ENCODE assay signal across 21 mouse cellular contexts in genomic region chr19:14353151-14353550, GRCm38 (mm10).
"Had no signal": no experiment of that assay in that cellular context is flagged by ENCODE, and none has a peak within 500 bp of the region (broad histone marks: within the 10 kb centered on the region; RNA-seq: fewer than 3 reads in every experiment).

No protein-coding gene starts in this region.

- DNase-seq: kidney, adult 8-10 months; kidney, postnatal 10 days; kidney, postnatal 36 days; layer of hippocampus, postnatal 36 days; liver; lung, adult 18-20 months; lung, postnatal 14 days; lung, postnatal 4 days; spleen, adult 18-20 months; thymus, adult 18-20 months; thymus, postnatal 36 days had no signal

- H3K4me2 ChIP-seq: kidney, embryonic 15.5 days; limb, embryonic 13.5 days; liver, embryonic 12.5 days; liver, embryonic 15.5 days; lung, embryonic 15.5 days; midbrain, embryonic 12.5 days; midbrain, embryonic 15.5 days; neural tube, embryonic 12.5 days; neural tube, embryonic 15.5 days had no signal

- H3K4me1 ChIP-seq: kidney, embryonic 15.5 days; limb, embryonic 10.5 days; limb, embryonic 13.5 days; liver, embryonic 12.5 days; liver, embryonic 15.5 days; lung, embryonic 15.5 days; midbrain, embryonic 15.5 days; neural tube, embryonic 12.5 days; neural tube, embryonic 15.5 days had no signal

- ATAC-seq: liver, embryonic 12.5 days; midbrain, embryonic 15.5 days had no signal

- H3K27me3 ChIP-seq: kidney, embryonic 15.5 days; limb, embryonic 13.5 days; liver, embryonic 12.5 days; liver, embryonic 15.5 days; lung, embryonic 15.5 days; neural tube, embryonic 12.5 days; neural tube, embryonic 15.5 days had no signal

- H3K9ac ChIP-seq: kidney, embryonic 15.5 days; limb, embryonic 13.5 days; liver, embryonic 12.5 days; liver, embryonic 15.5 days; lung, embryonic 15.5 days; midbrain, embryonic 12.5 days; midbrain, embryonic 15.5 days; neural tube, embryonic 12.5 days; neural tube, embryonic 15.5 days had no signal

- H3K9me3 ChIP-seq: kidney, embryonic 15.5 days; limb, embryonic 10.5 days; limb, embryonic 13.5 days; liver, embryonic 12.5 days; liver, embryonic 15.5 days; lung, embryonic 15.5 days; midbrain, embryonic 12.5 days; midbrain, embryonic 15.5 days; neural tube, embryonic 12.5 days; neural tube, embryonic 15.5 days had no signal

- H3K36me3 ChIP-seq: kidney, embryonic 15.5 days; limb, embryonic 10.5 days; limb, embryonic 13.5 days; liver, embryonic 12.5 days; liver, embryonic 15.5 days; lung, embryonic 15.5 days; midbrain, embryonic 12.5 days; midbrain, embryonic 15.5 days; neural tube, embryonic 12.5 days; neural tube, embryonic 15.5 days had no signal

- H3K27ac ChIP-seq: kidney, embryonic 15.5 days; limb, embryonic 10.5 days; limb, embryonic 13.5 days; liver, embryonic 12.5 days; liver, embryonic 15.5 days; lung, embryonic 15.5 days; midbrain, embryonic 12.5 days; midbrain, embryonic 15.5 days; neural tube, embryonic 12.5 days; neural tube, embryonic 15.5 days had no signal

- H3K4me3 ChIP-seq: kidney, embryonic 15.5 days; limb, embryonic 10.5 days; limb, embryonic 13.5 days; liver, embryonic 12.5 days; liver, embryonic 15.5 days; lung, embryonic 15.5 days; midbrain, embryonic 12.5 days; midbrain, embryonic 15.5 days; neural tube, embryonic 12.5 days; neural tube, embryonic 15.5 days had no signal
